Mouse (Mus musculus) ES-Bruce4 (cell line): Measurements from ENCODE around the gene Vegfb.

ENCODE experiments used
- CTCF ChIP-seq: IDR thresholded peaks from one replicate; pipeline ENCODE4 v1.8.1; 2011; ENCODE audit warnings: low read depth, low read length
- POLR2A ChIP-seq: IDR thresholded peaks from one replicate; pipeline ENCODE4 v1.8.1; 2011; ENCODE audit warnings: low read length; ENCODE audit not compliant: insufficient read depth

- TF ChIP-seq CTCF (no peak), POLR2A (no peak)
Observed at GRCm38 (mm10) chr19:7012426-7012825, 25.0 kb upstream of the Vegfb start.
